Mouse (Mus musculus): ENCODE results near the gene Engase. TPM values are rescaled to one million over a fixed set of nuclear protein-coding genes. Genes with fewer than 3 reads are reported as not detected.

Gene Engase
- total RNA-seq, 2 experiments from 2014 or later, result 16.0 to 27.7 TPM

DNA sequence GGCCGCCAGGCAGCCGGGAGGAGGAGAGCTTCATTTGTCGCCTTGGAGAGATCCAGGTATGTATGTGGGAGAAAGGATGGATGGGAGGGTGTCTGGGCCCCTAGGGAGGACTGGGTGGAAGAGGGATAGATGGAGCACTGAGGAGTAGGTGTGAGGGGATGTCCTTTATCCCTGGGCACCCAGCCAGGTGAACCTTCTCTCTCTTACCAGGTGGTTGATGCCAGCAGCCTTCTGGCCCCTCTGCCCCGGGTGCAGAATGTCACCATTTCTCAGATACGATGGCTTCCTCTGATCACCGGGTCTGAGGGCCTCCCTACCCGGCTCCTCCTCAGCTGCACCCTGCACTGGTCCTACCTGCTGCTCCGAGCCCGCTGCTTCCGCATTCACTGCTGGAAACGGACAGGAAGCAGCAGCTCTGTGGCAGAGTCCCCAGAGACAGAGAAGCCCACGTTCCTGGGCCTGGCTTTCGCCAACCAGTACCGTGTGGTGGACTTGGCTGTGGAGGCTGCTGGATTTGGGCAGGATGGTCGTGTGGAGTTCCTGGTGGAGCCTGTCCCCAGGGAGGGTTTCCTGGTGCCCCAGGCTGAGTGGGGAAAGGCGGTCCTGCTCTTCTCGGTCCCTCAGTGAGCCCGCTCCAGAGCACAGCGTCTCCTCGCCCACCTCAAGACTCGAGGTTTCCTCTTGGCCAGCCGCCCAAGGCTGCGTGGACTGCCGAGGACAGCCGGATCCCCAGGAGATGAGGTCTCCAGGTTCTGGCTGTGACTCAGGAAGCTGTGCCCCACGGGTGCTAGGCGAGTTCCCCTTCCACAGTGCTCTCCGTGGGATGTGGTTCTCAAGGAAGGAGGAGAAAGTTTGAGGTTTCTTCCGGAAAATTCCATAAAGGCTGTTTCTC, 10.5 kb downstream of the Engase start:
- no peak for DNase-seq (ENCODE audit: low spot score in 2 of 2)

- no peak for DNase-seq (ENCODE audit: low spot score in 2 of 2)
These were observed 11.7 kb downstream of the Engase start for GRCm38 (mm10) chr11:118488191-118488906.

DNA sequence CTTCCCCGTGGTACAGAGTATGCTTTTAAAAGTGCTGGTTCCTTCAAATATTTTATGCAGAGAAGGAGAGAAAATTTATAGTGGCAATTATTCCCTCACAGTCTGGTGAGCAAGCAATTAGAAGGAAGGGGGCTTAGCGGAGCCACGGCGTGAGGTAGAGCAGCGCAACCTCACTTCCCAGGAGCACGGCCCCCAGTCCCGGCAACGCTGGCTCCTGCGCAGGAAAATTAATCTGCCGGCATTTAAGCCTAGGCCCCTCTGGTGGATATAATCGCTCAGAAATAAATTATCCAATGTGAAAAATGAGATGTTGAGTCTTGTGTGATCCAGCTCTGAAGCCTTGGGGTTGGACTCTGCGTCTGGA, 12.3 kb downstream of the Engase start:
- no peak for DNase-seq (ENCODE audit: low spot score in 2 of 2)

DNA sequence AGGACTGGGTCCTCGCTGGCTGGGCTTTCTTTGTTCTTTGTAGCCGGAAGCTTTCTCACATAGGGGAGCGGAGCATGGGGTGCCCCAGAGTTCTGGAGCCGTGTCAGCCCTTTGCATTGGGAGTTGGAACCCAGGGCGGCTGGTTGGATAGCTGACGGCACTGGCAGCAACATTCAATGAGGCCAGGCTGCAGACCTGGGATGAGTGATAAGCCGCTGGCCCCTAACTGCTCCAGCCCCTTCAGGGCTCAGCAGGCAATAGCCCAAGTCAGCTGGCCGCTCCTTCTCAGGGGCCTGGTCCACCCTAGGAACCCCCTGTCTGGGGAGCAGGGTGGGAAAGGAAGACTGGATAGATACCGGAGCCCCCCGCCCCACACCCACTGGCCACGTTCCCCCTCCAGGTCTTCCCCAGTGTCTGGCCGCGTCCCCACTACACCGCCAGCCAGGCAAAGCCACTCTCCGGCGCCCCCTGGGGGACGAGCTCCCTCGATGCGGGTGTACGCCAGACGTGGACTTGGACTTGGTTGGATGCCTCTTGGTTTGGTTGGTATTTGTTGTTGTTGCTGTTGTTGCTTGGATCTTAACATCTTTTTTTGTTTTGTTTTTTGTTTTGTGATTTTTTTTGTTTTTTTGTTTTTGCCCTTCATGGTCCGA, 14.1 kb downstream of the Engase start:
- DNase-seq (ENCODE audit: low spot score in 2 of 2), result peak; percentile 85 to 89

- no peak for DNase-seq (ENCODE audit: low spot score in 2 of 2)
These were observed 14.6 kb downstream of the Engase start for GRCm38 (mm10) chr11:118491230-118491629.

GRCm38 (mm10) chr11:118493458-118493857, 16.8 kb downstream of the Engase start:
- no peak for DNase-seq (ENCODE audit: low spot score in 2 of 2)

- DNase-seq (ENCODE audit: low spot score in 2 of 2), result no peak
These were observed 17.5 kb downstream of the Engase start for GRCm38 (mm10) chr11:118494001-118494737.

- no peak for DNase-seq (ENCODE audit: low spot score in 2 of 2)
These were observed 18.4 kb downstream of the Engase start for GRCm38 (mm10) chr11:118495065-118495464.

GRCm38 (mm10) chr11:118496066-118496689, 19.5 kb downstream of the Engase start:
- no peak for DNase-seq (ENCODE audit: low spot score in 2 of 2)

GRCm38 (mm10) chr11:118502990-118503389, 26.4 kb downstream of the Engase start:
- no peak for DNase-seq (ENCODE audit: low spot score in 2 of 2)

- DNase-seq (ENCODE audit: low spot score in 2 of 2), result no peak
These were observed 27.0 kb downstream of the Engase start for GRCm38 (mm10) chr11:118503418-118504179.

GRCm38 (mm10) chr11:118504180-118504454, 27.5 kb downstream of the Engase start:
- DNase-seq (ENCODE audit: low spot score in 2 of 2), result no peak

DNA sequence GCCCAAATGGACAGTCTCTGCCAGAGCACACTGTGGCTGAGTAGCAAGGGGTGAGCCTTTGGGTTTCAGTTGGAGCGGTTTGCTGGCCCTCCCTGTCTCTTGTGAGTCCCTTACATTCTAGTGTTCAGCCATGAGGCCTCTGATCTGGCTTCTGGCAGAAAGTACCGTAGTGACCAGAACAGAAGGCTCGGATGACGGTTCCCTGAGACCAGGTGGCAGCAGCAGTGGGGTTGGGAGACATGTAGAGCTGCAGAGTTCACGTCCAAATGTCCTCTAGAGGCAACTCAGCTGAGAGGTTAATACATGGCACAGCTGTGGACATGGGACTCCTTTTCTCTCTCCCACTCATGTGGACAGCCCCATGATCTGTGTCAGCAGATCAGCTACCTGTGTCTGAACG, 30.5 kb downstream of the Engase start:
- DNase-seq (ENCODE audit: low spot score in 2 of 2), result no peak

DNA sequence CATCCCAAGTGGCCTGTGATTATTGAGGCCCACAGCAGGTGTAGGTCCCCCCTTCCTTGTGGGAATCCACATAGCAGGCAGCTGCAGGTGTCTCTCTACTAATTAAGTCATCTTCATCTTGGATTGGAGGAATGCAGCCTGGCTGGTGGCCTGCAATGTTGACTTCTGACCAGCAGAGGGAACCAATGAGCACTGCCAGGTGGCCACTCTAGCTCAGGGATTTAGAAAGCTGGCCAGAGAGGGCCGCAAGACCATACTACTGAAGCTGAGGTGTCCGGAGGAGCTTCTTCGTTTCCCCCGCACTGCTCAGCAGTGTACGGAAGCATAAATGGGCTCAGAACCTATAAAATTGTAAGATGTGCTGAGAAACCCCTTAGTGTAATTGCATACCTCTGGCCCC, 31.3 kb downstream of the Engase start:
- peak; percentile 63 to 73 for DNase-seq (ENCODE audit: low spot score in 2 of 2)

DNA sequence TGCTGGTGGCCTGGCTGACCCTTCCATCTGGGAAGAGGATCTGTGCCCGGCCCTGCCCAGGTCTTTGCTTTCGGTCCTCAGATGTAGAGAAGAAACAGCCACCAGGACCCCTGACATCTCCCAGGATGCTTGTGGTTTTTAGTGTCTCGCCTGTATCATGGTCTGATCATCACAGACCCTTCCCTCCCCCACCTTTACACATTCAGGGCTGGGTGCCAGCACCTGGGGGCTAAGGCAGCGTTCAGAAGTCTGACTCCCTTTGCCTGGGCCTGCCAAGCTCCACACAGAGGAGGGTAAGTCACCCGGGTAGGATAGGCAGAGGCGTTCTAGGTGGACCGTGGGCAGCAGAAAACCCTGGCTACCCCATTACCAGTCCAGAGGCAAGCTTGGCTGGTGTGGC, 31.7 kb downstream of the Engase start:
- DNase-seq (ENCODE audit: low spot score in 2 of 2), result no peak

GRCm38 (mm10) chr11:118511851-118512250, 35.2 kb downstream of the Engase start:
- peak in 1 of 2 experiments; percentile 56 for DNase-seq (ENCODE audit: low spot score in 2 of 2)

DNA sequence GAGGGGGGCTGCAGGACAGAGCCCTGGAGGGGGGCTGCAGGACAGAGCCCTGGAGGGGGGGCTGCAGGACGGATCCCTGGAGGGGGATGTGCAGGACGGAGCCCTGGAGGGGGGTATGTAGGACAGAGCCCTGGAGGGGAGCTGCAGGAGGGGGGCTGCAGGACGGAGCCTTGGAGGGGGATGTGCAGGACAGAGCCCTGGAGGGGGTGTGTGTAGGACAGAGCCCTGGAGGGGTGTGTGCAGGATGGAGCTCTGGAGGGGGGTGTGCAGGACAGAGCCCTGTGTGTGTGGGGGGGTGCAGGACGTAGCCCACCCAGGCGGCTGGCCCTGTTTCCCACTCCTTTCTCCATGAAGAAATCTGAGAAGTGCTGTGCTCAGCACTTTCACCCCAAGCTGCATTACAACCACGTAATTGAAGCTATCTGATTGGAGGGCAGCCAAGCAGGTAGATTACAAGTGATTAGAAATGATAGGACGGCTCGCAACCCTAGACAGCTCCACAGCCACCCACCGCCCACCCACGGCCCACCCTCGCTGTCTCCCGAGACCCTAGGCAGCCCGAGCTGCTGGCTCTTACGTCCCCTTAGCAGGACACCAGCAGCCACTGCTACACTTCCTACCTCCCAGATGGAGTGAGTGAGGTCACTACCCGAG, 35.8 kb downstream of the Engase start:
- no peak for DNase-seq (ENCODE audit: low spot score in 2 of 2)

- DNase-seq (ENCODE audit: low spot score in 2 of 2), result no peak
These were observed 41.3 kb downstream of the Engase start for GRCm38 (mm10) chr11:118517924-118518323.

DNA sequence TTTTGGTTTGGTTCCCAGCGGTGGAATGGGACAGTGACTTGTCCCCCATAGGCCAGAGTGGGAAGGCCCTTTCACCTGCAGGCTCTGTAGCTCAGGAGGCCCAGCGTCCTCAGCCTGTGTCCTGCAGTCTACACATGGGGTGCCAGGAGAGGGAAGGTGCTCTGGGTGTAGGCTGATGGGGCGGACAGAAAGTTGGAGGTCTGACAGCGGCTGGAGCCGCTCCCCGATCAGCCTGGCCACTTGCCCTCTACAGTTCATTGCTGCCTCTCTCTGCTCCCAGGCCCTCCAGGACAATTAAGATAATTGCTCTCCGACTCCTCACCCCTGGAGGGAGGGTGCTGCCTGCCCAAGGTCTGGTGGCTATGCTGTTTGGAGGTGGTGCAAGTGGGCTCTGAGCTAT, 42.1 kb downstream of the Engase start:
- no peak for DNase-seq (ENCODE audit: low spot score in 2 of 2)

GRCm38 (mm10) chr11:118520251-118520650, 43.6 kb downstream of the Engase start:
- no peak for DNase-seq (ENCODE audit: low spot score in 2 of 2)
